Mouse (Mus musculus): ENCODE measurements around the gene Hipk2.
A peak's percentile ranks its signal among the peaks of the same experiment; 100 is the strongest.
"Not testable (repeated sequence)": the region's sequence is repeated elsewhere in the genome, so short reads cannot be mapped to it uniquely, and the experiment has no call there.

Hipk2 gene

GRCm38 (mm10) chr6:38690615-38691014 lies 185.3 kb downstream of the Hipk2 start:
- DNase-seq = no peak

- peak; percentile 38 for DNase-seq
Observed at GRCm38 (mm10) chr6:38688841-38689240, 187.1 kb downstream of the Hipk2 start.

GRCm38 (mm10) chr6:38687216-38687615 lies 188.7 kb downstream of the Hipk2 start:
- peak; percentile 46 for DNase-seq

GRCm38 (mm10) chr6:38682532-38682931 lies 193.4 kb downstream of the Hipk2 start:
- DNase-seq = no peak

- DNase-seq = no peak
Observed at GRCm38 (mm10) chr6:38677629-38678028, 198.3 kb downstream of the Hipk2 start.

- DNase-seq = no peak
Observed at GRCm38 (mm10) chr6:38676723-38677122, 199.2 kb downstream of the Hipk2 start.

GRCm38 (mm10) chr6:38676217-38676616 lies 199.7 kb downstream of the Hipk2 start:
- no peak for DNase-seq

GRCm38 (mm10) chr6:38672011-38672410 lies 204.0 kb downstream of the Hipk2 start:
- DNase-seq = no peak

GRCm38 (mm10) chr6:38671270-38671669 lies 204.7 kb downstream of the Hipk2 start:
- no peak for DNase-seq

- not testable (repeated sequence) for DNase-seq
Observed at GRCm38 (mm10) chr6:38670488-38670887, 205.5 kb downstream of the Hipk2 start.

GRCm38 (mm10) chr6:38669580-38669979 lies 206.4 kb downstream of the Hipk2 start:
- peak; percentile 18 for DNase-seq

- no peak for DNase-seq
Observed at GRCm38 (mm10) chr6:38662714-38663615, 213.0 kb downstream of the Hipk2 start, which contains the start of gene Clec2l. Clec2l (plus strand) TSS chr6:38663069.

GRCm38 (mm10) chr6:38661626-38662025 lies 214.3 kb downstream of the Hipk2 start:
- DNase-seq = no peak

- DNase-seq = peak; percentile 83
Observed at GRCm38 (mm10) chr6:38650263-38650937, 225.6 kb downstream of the Hipk2 start.

GRCm38 (mm10) chr6:38649545-38649944 lies 226.4 kb downstream of the Hipk2 start:
- peak; percentile 41 for DNase-seq

Data from lung, postnatal 36 days (tissue).